Mouse (Mus musculus): ENCODE results near the gene Tbcd.
A peak's percentile ranks its signal among the peaks of the same experiment; 100 is the strongest.

The Tbcd gene

DNA sequence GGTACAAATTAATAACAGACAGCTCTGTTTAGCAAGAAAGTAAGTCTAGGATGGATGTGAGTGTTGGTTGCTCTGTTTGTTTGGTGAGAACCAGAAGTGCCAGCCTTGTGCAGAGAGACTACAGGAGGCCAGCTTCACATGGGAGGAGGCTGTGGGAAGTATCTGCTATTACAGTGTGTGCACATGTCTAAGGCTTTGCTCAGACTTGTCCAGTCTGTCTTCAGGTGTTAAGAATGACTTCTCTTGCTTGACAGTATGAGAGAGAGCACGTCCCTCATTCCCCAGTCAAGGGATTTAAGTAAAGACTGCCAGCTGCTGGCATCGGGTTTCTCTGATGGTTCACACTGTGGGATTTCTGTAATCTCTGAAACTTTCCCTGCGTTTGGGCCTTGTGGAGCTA is 149.7 kb downstream of the Tbcd start:
- no peak for DNase-seq

DNA sequence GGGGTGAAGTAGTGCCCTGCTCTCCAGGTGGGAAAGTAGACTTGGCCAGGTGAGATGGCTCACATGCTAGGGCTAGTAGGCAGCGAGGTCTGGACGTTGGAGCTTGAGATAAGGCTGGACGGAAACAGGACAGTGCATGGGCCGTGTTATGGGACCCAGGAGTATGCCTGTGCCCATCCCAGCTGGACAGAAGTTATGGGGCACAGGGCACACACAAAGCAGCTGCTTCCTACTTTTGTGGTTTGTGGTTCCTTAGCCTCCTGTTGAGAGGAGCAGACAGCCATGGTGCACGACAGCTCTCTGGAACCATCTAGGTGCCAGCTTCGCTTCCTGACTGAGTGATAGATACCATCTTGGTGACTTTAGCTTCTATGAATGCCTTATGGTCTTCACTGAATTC is 153.9 kb downstream of the Tbcd start:
- DNase-seq: no peak

GRCm38 (mm10) chr11:121610976-121611375 is 159.2 kb downstream of the Tbcd start:
- no peak for DNase-seq

DNA sequence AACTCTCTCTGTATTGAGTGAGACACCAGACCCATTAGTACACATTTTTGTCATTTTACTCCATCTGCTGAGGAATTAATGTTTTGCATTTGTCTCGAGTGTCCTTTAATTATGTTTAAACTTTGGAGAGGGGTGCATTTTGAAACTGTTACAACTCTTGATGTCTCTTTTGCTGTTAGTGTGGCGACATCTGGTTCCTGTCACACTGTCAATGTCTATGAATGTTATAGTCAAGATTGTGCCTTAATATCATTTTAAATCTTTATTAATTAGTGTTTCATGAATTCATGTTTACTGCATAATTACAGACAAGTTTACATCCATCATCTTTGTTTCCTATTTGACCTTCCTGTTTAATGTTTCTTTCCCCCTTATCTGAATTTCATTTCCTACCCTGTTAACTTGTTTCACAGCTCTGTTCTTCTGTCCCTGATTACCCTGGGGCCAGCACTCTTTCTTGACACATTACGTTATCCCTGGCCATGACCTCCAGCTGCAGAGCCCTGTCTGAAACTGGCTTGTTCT is 164.3 kb downstream of the Tbcd start:
- no peak for DNase-seq

DNA sequence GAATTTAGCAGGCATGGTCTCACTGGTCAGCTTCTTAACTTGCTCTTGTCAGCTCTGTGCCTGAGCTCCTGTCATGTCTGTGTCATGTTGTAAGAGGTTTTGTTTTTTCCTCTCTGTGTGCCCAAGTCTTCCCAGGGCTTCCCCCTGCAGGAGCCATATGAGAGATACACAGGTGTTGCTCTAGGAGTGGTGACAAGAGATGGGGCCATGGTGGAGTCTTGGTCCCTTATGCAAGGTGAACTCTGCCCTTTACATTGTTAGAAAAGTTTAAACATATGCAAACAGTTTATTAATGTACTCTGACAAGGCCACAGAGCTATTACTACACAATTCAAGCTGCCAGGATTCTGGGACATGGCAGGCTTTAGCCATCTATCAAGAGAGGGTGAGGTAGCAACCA is 164.8 kb downstream of the Tbcd start:
- DNase-seq: no peak

DNA sequence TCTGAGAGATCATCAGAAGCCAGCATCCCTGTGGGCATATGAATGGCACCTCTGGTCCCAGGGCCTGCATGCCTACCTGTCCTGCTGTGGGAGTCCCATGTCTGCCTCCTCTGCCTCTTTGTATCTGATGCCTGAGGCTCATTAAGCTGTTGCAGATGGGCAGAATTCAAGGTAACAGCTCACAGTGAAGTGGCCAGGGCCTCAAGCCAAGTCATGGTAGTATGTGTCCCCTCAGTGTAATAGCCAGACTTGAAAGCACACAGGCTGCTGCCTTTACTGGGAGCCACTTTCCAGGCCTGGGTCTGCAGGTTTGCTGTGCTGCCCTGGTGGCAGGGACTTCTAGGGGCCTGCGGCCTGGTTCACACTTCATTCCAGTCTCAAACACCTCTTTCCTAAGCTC is 165.6 kb downstream of the Tbcd start:
- no peak for DNase-seq

DNA sequence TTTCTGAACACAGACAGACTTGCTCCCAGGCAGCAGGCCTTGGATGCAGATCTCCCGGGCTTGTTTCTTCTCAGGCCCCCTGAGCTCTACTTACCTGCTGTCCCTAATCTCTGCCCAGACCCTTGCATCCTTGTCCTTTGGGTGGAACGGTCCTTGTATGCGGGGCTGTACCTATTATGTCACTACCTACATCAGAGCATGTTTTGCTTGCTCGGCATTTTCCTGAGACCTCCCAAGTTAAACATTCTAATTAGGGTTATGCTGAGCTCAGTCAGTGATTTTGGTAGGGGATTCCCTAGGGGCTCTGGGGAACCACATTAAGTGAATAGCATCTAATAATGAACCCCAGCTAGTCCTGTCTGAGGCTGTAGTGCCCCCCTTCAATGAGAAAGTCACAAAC is 173.3 kb downstream of the Tbcd start:
- DNase-seq: no peak

DNA sequence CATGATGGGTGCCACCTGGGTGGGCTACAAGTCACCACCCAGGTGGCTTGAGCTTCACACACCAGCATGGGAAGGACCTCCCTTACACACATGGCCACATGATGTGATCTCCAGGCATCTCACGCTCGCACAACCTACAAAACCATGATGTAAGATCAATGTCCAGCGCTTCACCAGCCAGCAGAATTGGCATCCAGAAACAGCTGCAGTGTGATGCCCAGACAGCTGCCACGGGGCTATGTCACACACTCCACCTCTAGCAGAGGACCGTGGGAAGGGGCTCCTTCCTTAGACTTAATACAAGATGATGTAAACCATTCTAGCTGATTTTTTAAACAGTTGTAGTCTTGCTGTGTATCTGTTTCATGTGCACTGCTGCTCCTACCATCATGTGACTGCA is 175.8 kb downstream of the Tbcd start:
- no peak for DNase-seq

DNA sequence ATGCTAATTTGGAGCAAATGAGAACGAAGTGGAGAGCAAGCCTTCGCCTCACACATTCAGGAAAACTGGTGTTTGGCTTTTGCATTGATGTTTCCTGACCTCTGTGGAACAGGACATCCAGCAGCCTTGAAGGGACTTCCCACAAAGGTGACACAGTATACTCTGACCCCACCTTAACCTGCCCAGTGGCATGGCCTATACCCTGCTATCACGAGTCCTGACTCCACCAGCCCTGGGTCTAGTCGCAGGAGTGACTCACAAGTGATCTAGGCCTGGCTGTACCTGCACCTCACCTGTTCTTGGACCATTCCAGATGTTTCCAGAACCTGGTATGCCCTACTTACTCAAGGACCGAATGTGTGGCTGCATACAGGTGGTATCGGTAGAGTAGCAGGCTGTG is 177.8 kb downstream of the Tbcd start:
- DNase-seq: no peak

DNA sequence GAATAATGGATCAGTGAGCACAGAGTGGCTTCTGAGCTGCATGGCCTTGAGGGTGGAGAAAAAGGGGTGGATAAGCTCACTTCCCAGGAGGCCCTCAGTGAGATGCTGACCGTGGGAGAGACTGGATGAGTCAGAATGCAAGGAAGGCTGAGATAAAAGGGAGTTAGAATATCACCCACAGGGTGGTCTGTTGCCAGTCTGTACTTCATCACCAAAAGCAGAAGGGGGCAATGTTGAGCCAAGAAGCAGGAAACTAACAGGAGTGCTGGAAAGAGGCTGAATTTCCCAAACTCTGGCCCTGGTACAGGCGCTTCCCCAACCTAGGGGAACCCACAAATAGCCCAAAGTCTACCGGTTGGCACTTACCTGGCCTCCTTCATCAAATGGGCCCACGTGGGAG is 178.7 kb downstream of the Tbcd start:
- no peak for DNase-seq

DNA sequence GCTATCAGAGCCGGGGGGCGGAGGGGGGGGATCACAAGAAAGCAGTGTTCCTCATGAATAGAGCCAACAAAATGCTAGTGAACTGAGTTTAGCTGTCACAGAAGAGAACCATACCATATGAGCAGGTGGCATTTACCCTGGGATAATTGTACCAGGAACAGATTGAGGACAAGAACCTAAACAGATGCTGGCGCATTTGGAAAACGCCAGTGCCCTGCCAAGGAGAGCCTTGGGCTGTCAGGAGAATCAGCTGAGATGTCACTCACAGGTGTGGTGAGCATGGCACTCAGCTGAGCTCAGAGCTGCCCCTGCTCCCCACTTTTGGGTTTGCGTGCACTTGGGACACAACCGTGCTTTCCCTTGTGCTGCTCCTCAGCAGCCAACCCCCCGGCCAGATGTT is 179.7 kb downstream of the Tbcd start:
- no peak for DNase-seq

- DNase-seq: no peak
Measured at GRCm38 (mm10) chr11:121636646-121637045, 184.9 kb downstream of the Tbcd start.

GRCm38 (mm10) chr11:121641501-121642145 is 189.9 kb downstream of the Tbcd start:
- DNase-seq: no peak

DNA sequence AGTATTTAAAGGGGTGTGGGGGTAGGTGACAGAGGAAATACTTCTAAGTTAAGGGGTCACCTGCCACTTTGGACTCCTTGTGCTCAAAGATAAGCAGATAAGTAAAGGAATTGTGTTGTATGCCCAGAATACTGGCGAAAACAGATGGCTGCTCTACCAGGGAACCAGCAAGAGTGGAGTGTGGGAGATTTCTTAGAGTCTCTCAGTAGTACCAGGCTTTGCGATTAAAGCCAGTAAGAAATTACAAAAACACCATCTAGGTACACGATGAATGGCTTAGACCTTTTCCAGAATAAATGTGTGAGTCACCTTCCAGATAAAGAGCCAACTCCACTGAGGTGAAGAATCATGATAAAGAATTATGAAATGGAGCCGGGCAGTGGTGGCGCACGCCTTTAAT is 193.6 kb downstream of the Tbcd start:
- DNase-seq: no peak

- no peak for DNase-seq
Measured at GRCm38 (mm10) chr11:121647321-121647720, 195.6 kb downstream of the Tbcd start.

- no peak for DNase-seq
Measured at GRCm38 (mm10) chr11:121648166-121648565, 196.4 kb downstream of the Tbcd start.

DNA sequence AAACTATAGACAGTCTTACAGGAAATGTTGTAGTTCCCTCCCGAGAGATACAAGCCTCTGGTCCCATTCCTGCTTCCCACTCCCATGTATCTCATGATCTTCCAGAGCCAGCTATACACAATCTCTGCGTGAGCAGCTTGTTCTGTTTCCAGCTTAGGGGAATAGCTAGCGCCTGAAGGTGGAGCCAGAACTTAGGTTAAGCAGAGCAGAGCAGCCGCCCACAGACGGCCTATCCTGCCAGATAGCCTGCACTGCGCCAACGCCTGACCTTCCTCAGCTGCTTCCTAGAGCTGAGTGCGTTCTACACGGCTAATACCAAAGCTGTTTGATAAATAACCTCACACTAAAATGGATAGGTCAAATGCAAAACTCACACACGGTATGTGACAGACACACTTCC is 198.2 kb downstream of the Tbcd start:
- peak in 1 of 2 experiments; percentile 34 for DNase-seq

DNA sequence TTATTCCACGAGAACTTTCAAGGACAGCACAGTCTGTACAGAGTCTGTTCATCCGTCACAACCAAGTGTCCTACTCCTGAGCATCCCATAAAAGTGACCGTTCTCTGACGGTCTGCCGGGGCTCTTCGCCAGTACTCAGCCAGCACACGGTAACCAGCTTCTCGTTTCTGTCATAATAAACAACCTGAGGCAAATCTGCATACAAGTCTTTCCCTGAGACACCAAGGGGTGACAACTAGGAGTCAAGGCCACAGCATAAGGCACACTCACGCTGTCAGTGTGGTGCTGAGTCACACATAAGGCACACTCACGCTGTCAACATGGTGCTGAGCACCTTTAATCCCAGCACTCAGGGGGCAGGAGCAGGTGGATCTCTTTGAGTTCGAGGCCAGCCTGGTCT is 198.9 kb downstream of the Tbcd start:
- no peak for DNase-seq

DNA sequence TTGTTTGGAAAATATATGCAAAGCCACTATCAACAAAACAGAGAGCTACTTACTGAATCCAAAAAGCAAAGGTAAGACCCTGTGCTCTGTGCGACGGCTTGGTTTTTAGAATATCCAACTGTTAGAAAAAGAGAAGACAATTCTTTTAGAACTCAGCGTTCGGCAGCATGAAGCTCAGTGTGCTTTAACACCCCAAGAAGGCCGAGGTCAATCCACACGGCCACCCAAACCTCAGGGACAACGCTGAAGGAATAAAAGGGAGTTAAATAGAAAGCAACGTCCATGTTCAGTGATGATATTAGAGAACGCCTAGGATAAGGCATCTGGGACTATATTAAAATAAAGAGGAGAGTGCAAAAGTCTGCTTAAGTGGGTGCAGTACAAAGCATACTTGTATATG is 199.8 kb downstream of the Tbcd start:
- DNase-seq: no peak

- no peak for DNase-seq
Measured at GRCm38 (mm10) chr11:121651983-121652382, 200.2 kb downstream of the Tbcd start.

- DNase-seq: peak; percentile 85 to 92
Measured at GRCm38 (mm10) chr11:121652547-121653305, 201.0 kb downstream of the Tbcd start.

- no peak for DNase-seq
Measured at GRCm38 (mm10) chr11:121653631-121654030, 201.9 kb downstream of the Tbcd start.

- DNase-seq: no peak
Measured at GRCm38 (mm10) chr11:121654406-121654945, 202.7 kb downstream of the Tbcd start.

- DNase-seq: no peak
Measured at GRCm38 (mm10) chr11:121655166-121655806, 203.5 kb downstream of the Tbcd start.
